Mouse (Mus musculus) adrenal gland, adult 10 weeks (tissue): Measurements from ENCODE around the gene Zc3h12b. TPM values are rescaled to one million over a fixed set of nuclear protein-coding genes. Genes with fewer than 3 reads are reported as not detected.

ENCODE experiments used
- polyA plus RNA-seq: library from polyadenylated mRNA; stranded (reverse); fragments of 350-450 nt; fragmentation: Illumina TruSeq; extraction: RNeasy Lipid Tissue Mini Kit (QIAGEN cat#74804); gene quantifications from one replicate; pipeline ENCODE4 v1.2.3, GENCODE M21; 2014; ENCODE audit warnings: low read depth, low replicate concordance

The Zc3h12b gene
- 5.5 TPM for polyA plus RNA-seq

DNA sequence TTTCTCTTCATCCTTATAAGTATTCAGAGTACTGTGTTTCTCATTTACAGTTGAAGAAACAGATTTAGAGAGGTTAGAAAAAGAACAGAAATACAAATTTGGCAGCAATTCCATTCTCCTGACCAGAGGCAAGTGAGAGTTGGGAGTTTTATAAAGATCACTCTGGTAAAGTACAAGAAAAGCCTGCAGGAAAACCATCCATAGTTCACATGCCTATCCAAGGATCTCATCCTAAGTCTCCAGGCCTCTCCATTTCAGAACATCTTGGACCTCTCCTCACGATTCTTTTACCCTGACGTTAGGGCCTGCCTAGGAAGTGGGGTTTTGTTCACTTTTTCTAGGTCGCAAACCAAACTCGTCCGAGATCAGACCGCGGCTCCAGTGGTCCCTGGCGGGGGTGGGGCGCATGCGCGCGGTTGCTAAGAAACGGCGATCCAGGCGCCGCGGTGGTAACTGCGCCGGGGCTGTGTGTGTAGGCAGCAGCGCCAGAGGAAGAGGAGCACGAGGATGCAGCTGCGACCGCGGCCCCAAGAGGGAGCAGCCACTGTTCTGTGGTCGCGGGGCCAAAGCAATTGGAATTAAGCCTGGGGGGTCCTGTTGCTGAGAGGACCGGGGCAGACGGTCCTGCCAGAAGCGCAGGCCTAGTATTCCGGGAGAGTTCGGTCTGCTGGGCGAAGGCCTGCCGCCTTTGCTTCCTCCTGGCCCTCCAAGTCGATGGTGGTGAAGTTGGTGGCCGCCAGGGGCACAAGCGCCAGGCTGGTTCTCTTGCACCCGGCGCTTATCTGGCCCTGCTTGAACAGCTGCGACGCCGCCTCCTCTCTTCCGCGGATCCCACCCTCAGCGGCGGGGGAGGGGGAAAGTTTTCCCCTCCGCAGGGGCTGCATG, at the start of gene Zc3h12b:
Zc3h12b (plus strand) TSS at position 452 of the 885 bp plus-strand sequence.

GRCm38 (mm10) chrX:95956497-95957293, 245.2 kb downstream of the Zc3h12b start, which contains the start of gene Las1l:
Las1l (minus strand) TSS chrX:95956962.

Other genes with a start within 250 kb of the Zc3h12b start
- not detected for gene Asb12, start 153.7 kb upstream of the Zc3h12b start, polyA plus RNA-seq
- gene Pfn5, start 153.6 kb upstream of the Zc3h12b start, polyA plus RNA-seq = not detected
- gene Zc4h2, start 53.2 kb upstream of the Zc3h12b start, polyA plus RNA-seq = 14.3 TPM
- gene Las1l, start 245.3 kb downstream of the Zc3h12b start, polyA plus RNA-seq = 63.0 TPM